Mouse (Mus musculus) limb, embryonic 10.5 days (tissue): ENCODE results near the gene B9d2. TPM values are rescaled to one million over a fixed set of nuclear protein-coding genes. Genes with fewer than 3 reads are reported as not detected.

Source experiments
- DNase-seq: peaks from one replicate; pipeline ENCODE4 v3.0.0-alpha.2; 2017; ENCODE audit warnings: low spot score
- H3K27ac ChIP-seq: fragments of 300-500 bp; sonication (generic); 2 replicates; pipeline ENCODE4 v1.5.1; 2016; ENCODE audit warnings: mild to moderate bottlenecking
- H3K27me3 ChIP-seq: fragments of 300-500 bp; sonication (generic); 2 replicates; pipeline ENCODE4 v1.6.1; 2016; ENCODE audit warnings: low read depth, mild to moderate bottlenecking; ENCODE audit not compliant: poor library complexity, severe bottlenecking
- H3K36me3 ChIP-seq: fragments of 300-500 bp; sonication (generic); 2 replicates; pipeline ENCODE4 v1.6.1; 2016; ENCODE audit warnings: mild to moderate bottlenecking, moderate library complexity
- H3K4me1 ChIP-seq: fragments of 300-500 bp; sonication (generic); 2 replicates; pipeline ENCODE4 v1.6.1; 2016
- H3K4me3 ChIP-seq: fragments of 300-500 bp; sonication (generic); 2 replicates; pipeline ENCODE4 v1.5.1; 2016; ENCODE audit warnings: mild to moderate bottlenecking, moderate library complexity
- H3K9me3 ChIP-seq: fragments of 300-500 bp; sonication (generic); replicated peaks from 2 replicates; pipeline ENCODE4 v1.6.1; 2016; ENCODE audit warnings: mild to moderate bottlenecking
- WGBS: fragments of 180-500 bp; shearing (Covaris S2); methylation state at CpG from one replicate; pipeline ENCODE4 v1.1.7; 2016; 5-methylcytosine and 5-hydroxymethylcytosine counted together
- polyA plus RNA-seq: library from polyadenylated mRNA; unstranded; fragments of >200 nt; fragmentation: Nextera tagmentation; extraction: Ambion mirVana; gene quantifications from 2 replicates; pipeline ENCODE4 v1.2.1, GENCODE M21; 2016

The B9d2 gene
- polyA plus RNA-seq, 1 experiment from 2014 or later = 37.7 TPM

GRCm38 (mm10) chr7:25727800-25728199 lies 47.2 kb downstream of the B9d2 start:
- Histone ChIP-seq H3K4me1 (no peaks in the 10 kb centered on the region), H3K9me3 (no peaks in the 10 kb centered on the region), H3K27me3 (no peaks in the 10 kb centered on the region), H3K36me3 (peaks cover 98% of the 10 kb centered on the region), H3K4me3 (no peak overlapping the region), H3K27ac (no peak overlapping the region)
- WGBS = 94% methylated on average over 5 of the region's 5 CpGs
- DNase-seq = no peak

DNA sequence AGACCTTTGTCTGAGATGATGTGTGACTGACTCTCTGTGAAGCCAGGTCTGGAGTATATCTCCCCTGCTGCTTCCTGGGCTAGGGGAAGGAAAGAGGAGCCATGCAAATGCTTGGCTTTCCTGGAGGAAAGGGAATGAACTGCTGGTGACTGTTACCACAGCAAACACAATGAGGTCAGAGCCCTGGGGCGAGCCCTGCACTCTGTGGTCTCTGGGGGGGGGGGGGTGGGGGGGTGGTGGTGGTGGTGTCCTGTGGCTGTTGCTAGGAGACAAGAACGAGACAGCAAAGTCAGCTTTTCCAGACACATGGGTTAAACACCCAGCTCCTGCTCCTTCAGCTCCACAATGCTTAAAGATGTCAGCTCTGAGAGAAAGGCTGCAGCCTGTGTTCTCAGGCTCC lies 48.8 kb downstream of the B9d2 start:
- WGBS = 65% methylated on average over 2 of the region's 2 CpGs
- H3K27me3 ChIP-seq = no peaks in the 10 kb centered on the region
- H3K36me3 ChIP-seq = peaks cover 98% of the 10 kb centered on the region
- H3K9me3 ChIP-seq = no peaks in the 10 kb centered on the region
- H3K4me1 ChIP-seq = no peaks in the 10 kb centered on the region
- no peak overlapping the region for H3K4me3 ChIP-seq
- DNase-seq = no peak
- no peak overlapping the region for H3K27ac ChIP-seq

DNA sequence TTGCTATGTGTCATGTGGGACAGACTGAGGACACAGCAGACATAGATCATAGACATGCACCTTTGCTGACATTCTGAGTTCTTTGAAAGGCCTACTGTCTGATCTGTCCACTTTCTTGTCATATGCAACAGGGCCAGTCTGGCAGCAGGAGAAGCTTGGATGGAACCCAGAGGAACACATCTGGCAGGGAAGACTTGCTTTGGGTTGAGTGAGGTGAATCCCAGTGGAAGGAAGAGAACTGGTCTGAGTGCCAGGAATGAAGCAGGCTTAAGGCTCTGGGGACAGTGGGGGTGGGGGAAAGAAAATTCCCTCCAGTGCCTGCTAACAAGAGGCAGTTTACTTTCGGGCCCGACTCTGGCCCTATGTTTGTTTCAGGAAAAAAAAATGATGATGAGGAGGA lies 49.3 kb downstream of the B9d2 start:
- Histone ChIP-seq H3K4me3 (no peak overlapping the region), H3K9me3 (no peaks in the 10 kb centered on the region), H3K27ac (no peak overlapping the region), H3K27me3 (no peaks in the 10 kb centered on the region), H3K36me3 (peaks cover 98% of the 10 kb centered on the region), H3K4me1 (no peaks in the 10 kb centered on the region)
- WGBS = 98% methylated on average over 2 of the region's 2 CpGs
- DNase-seq = no peak

DNA sequence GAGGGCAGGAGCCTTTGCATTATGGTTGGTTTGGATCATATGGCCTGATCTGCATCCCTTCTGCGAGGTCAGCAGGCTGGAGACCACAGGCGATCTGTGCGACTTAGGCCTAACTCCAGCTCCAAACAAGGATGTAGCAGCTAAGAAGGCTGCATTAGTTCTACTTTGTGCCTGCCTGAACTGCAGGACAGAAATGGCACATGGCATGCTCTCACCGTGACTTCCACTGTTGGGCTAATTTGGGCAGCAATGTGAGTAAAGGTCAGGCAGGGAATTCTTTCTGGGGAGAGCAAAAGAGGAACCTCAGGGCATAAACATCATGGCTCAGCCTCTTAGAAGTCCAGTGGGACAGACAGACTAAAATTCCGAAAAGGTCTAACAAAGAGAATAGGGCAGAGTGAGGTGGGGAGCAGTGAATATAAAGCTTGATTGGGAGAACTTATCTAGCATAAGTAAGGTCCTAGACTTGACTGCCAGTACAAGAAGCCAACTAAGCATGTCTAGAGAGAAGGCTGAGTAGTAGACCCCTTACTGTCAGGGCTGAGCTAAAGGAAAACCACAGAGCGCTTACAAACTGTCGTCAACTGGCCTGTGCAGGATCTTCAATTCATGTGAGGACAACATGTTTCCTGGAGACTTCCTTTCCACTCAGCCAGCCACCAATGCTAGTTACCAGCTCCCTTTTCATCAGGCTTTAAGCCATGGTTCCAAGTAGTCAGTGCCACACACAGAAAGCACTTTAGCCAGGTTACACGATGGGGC lies 50.9 kb downstream of the B9d2 start:
- WGBS = 94% methylated on average over 8 of the region's 8 CpGs
- H3K36me3 ChIP-seq = peaks cover 98% of the 10 kb centered on the region
- no peaks in the 10 kb centered on the region for H3K9me3 ChIP-seq

DNA sequence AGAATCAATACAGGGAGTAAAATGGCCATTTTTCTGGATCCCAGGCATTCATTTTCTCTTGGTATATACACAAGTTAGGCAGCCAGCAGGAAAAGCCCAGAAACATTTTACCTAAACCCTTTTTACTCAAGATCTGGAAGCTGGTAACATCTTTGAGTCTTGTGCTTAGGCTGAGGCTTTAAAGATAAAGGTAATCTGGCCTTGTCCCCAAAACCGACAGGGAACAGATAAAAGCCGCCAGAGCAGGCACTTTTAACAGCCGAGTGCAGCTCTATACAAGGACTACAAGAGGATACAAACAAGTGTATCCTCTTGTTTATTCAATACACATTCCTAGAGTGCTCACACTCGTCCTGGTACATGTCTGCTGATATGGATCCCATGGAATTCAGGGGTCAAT lies 54.4 kb downstream of the B9d2 start:
- H3K36me3 ChIP-seq = peaks cover 99% of the 10 kb centered on the region
- H3K4me1 ChIP-seq = no peaks in the 10 kb centered on the region
- no peaks in the 10 kb centered on the region for H3K9me3 ChIP-seq
- no peak overlapping the region for H3K4me3 ChIP-seq
- DNase-seq = no peak
- WGBS = 81% methylated on average over 4 of the region's 4 CpGs
- no peaks in the 10 kb centered on the region for H3K27me3 ChIP-seq
- H3K27ac ChIP-seq = no peak overlapping the region

More for the DNA sequence above, 50.9 kb downstream of the B9d2 start:
- Histone ChIP-seq H3K27ac (no peak overlapping the region), H3K27me3 (no peaks in the 10 kb centered on the region), H3K4me3 (no peak overlapping the region), H3K4me1 (no peaks in the 10 kb centered on the region)
- DNase-seq = no peak

Other genes with a start within 250 kb of the B9d2 start
- 1.5 and 1.7 TPM in 2 replicates for gene Ceacam1, start 203.2 kb upstream of the B9d2 start, polyA plus RNA-seq
- 0.08 TPM in 1 of 2 replicates, not detected in the other for gene Ceacam2, start 140.9 kb upstream of the B9d2 start, polyA plus RNA-seq
- not detected in 2 replicates for gene Erich4, start 64.9 kb upstream of the B9d2 start, polyA plus RNA-seq
- 34.1 and 35.2 TPM in 2 replicates for gene Dmac2, start 61.4 kb upstream of the B9d2 start, polyA plus RNA-seq
- gene B3gnt8, start 54.1 kb upstream of the B9d2 start, polyA plus RNA-seq = 1.4 and 1.9 TPM in 2 replicates
- 63.0 and 66.4 TPM in 2 replicates for gene Bckdha, start 21.8 kb upstream of the B9d2 start, polyA plus RNA-seq
- 88.3 and 109 TPM in 2 replicates for gene Exosc5, start 21.6 kb upstream of the B9d2 start, polyA plus RNA-seq
- 2.9 and 3.4 TPM in 2 replicates for gene Tmem91, start 5.6 kb upstream of the B9d2 start, polyA plus RNA-seq
- 1.4 and 1.6 TPM in 2 replicates for gene Tgfb1, start 6.2 kb downstream of the B9d2 start, polyA plus RNA-seq
- 31.5 and 32.3 TPM in 2 replicates for gene Ccdc97, start 38.3 kb downstream of the B9d2 start, polyA plus RNA-seq
- 61.7 and 67.7 TPM in 2 replicates for gene Hnrnpul1, start 74.0 kb downstream of the B9d2 start, polyA plus RNA-seq
- gene Axl, start 107.9 kb downstream of the B9d2 start, polyA plus RNA-seq = 19.4 and 28.1 TPM in 2 replicates
- gene Cyp2s1, start 136.1 kb downstream of the B9d2 start, polyA plus RNA-seq = 1.0 and 1.1 TPM in 2 replicates
- gene Cyp2b10, start 216.8 kb downstream of the B9d2 start, polyA plus RNA-seq = not detected in 2 replicates